In the genomic region with DNA sequence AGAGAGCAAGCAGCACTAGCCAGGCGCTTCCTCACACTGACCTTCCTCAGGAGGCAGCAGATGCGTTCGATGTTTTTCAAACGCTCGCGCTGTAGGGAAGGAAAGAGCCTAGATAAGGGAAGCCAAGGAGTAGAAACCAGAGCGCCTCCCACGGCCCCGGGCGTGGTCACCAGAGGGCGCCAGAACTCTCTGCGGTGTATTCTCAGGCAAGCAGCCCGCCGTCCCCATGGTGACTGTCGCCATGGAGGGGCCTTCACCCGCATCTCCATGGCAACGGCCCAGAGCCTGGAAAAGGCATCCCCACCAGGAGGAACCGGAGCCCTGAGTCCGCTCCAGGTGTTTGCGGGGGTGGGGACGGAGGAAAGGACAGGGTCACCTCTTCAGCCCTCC, we compare ENCODE assay signal across 1 mouse cellular context.
TF ChIP-seq lines count a peak whose summit lies in the region.

No protein-coding gene starts in this region.

TF ChIP-seq in MEL, 35 proteins besides CTCF, POLR2A, EP300 and RAD21 (continued from another document):
- TF ChIP-seq MAX (IDR thresholded peaks at IDR 0.05; ENCODE audit: low read length) (no peak), ETS1 (IDR thresholded peaks at IDR 0.05; ENCODE audit: low read depth, low read length) (no peak)
